Mouse (Mus musculus) T-helper 2 cell (primary cell): ENCODE measurements around the gene Slc25a28.

ENCODE experiments used
- in situ Hi-C: fragments of 300-600 bp; cut with MboI, MseI; formaldehyde crosslinking; loops from one replicate; pipeline ENCODE4 v1.15.1; 2025; ENCODE audit warnings: high pct_unique_total_duplicates

Slc25a28 gene

GRCm38 (mm10) chr19:43678467-43679003 lies 3.9 kb upstream of the Slc25a28 start:
- in situ Hi-C loops = loop anchor here (25.0 kb wide), 1 partner anchor 1691 kb away; the partner anchor contains the start of genes Mms19 and Ubtd1

GRCm38 (mm10) chr19:43675525-43676400 lies 1.1 kb upstream of the Slc25a28 start:
- in situ Hi-C loops = loop anchor here (25.0 kb wide), 1 partner anchor 1688 kb away; the partner anchor contains the start of genes Mms19 and Ubtd1

GRCm38 (mm10) chr19:43674316-43674689 lies 378 bp downstream of the Slc25a28 start:
- in situ Hi-C loops = no loop called here

- in situ Hi-C loops = no loop called here
Observed at GRCm38 (mm10) chr19:43673513-43674315, 967 bp downstream of the Slc25a28 start.

- in situ Hi-C loops = no loop called here
Observed at GRCm38 (mm10) chr19:43671054-43671453, 3.6 kb downstream of the Slc25a28 start.

GRCm38 (mm10) chr19:43669136-43669759 lies 5.4 kb downstream of the Slc25a28 start:
- in situ Hi-C loops = no loop called here

- in situ Hi-C loops = no loop called here
Observed at GRCm38 (mm10) chr19:43667430-43667809, 7.3 kb downstream of the Slc25a28 start.

GRCm38 (mm10) chr19:43666661-43667429 lies 7.8 kb downstream of the Slc25a28 start:
- in situ Hi-C loops = no loop called here

GRCm38 (mm10) chr19:43665441-43666048 lies 9.1 kb downstream of the Slc25a28 start:
- in situ Hi-C loops = no loop called here

- in situ Hi-C loops = no loop called here
Observed at GRCm38 (mm10) chr19:43663471-43663870, 11.2 kb downstream of the Slc25a28 start.

- in situ Hi-C loops = no loop called here
Observed at GRCm38 (mm10) chr19:43662176-43662967, 12.3 kb downstream of the Slc25a28 start.

- in situ Hi-C loops = no loop called here
Observed at GRCm38 (mm10) chr19:43660774-43661173, 13.9 kb downstream of the Slc25a28 start.

- in situ Hi-C loops = loop anchor here (5.0 kb wide), 1 partner anchor 37 kb away; no protein-coding TSS in a partner anchor
Observed at GRCm38 (mm10) chr19:43659632-43660031, 15.0 kb downstream of the Slc25a28 start.

- in situ Hi-C loops = loop anchor here (5.0 kb wide), 1 partner anchor 34 kb away; no protein-coding TSS in a partner anchor
Observed at GRCm38 (mm10) chr19:43655735-43656492, 18.8 kb downstream of the Slc25a28 start.

- in situ Hi-C loops = no loop called here
Observed at GRCm38 (mm10) chr19:43651241-43651785, 23.4 kb downstream of the Slc25a28 start.

GRCm38 (mm10) chr19:43648343-43648742 lies 26.3 kb downstream of the Slc25a28 start:
- in situ Hi-C loops = loop anchor here (10.0 kb wide), 1 partner anchor 544 kb away; no protein-coding TSS in a partner anchor

GRCm38 (mm10) chr19:43647261-43647660 lies 27.4 kb downstream of the Slc25a28 start:
- in situ Hi-C loops = loop anchor here (10.0 kb wide), 1 partner anchor 542 kb away; no protein-coding TSS in a partner anchor

GRCm38 (mm10) chr19:43646852-43647251 lies 27.8 kb downstream of the Slc25a28 start:
- in situ Hi-C loops = loop anchor here (10.0 kb wide), 1 partner anchor 542 kb away; no protein-coding TSS in a partner anchor
